Mouse (Mus musculus) midbrain, embryonic 14.5 days (tissue): ENCODE measurements around the gene Clcn3. TPM values are rescaled to one million over a fixed set of nuclear protein-coding genes. Genes with fewer than 3 reads are reported as not detected.

Source experiments
- ATAC-seq: fragments of 200-750 bp; cut with Nextera tagmentation; 2 replicates; pipeline ENCODE4 v1.8.0; 2017; ENCODE audit warnings: moderate number of reproducible peaks, moderate library complexity; ENCODE audit not compliant: low FRiP score, low TSS enrichment
- DNase-seq: peaks from one replicate; pipeline ENCODE4 v3.0.0-alpha.2; 2015
- H3K27ac ChIP-seq: fragments of 300-500 bp; sonication (generic); replicated peaks from 2 replicates; pipeline ENCODE4 v1.5.1; 2014; ENCODE audit warnings: mild to moderate bottlenecking, low read depth, low read length, moderate library complexity
- H3K27me3 ChIP-seq: fragments of 300-500 bp; sonication (generic); 2 replicates; pipeline ENCODE4 v1.6.1; 2014; ENCODE audit warnings: low read length, control low read depth, mixed read lengths; ENCODE audit not compliant: control insufficient read depth, insufficient read depth
- H3K36me3 ChIP-seq: fragments of 300-500 bp; sonication (generic); 2 replicates; pipeline ENCODE4 v1.6.1; 2014; ENCODE audit warnings: low read length, control low read depth; ENCODE audit not compliant: control insufficient read depth, insufficient read depth
- H3K4me1 ChIP-seq: fragments of 300-500 bp; sonication (generic); 2 replicates; pipeline ENCODE4 v1.6.1; 2014; ENCODE audit warnings: mild to moderate bottlenecking, antibody characterized with exemption, low read length, control low read depth; ENCODE audit not compliant: control insufficient read depth, insufficient read depth
- H3K4me2 ChIP-seq: fragments of 300-500 bp; sonication (generic); 2 replicates; pipeline ENCODE4 v1.6.1; 2014; ENCODE audit warnings: mild to moderate bottlenecking, low read length, moderate library complexity
- H3K4me3 ChIP-seq: fragments of 300-500 bp; sonication (generic); replicated peaks from 2 replicates; pipeline ENCODE4 v1.5.1; 2014; ENCODE audit warnings: low read depth, low read length
- H3K9ac ChIP-seq: fragments of 300-500 bp; sonication (generic); replicated peaks from 2 replicates; pipeline ENCODE4 v1.6.1; 2014; ENCODE audit warnings: mild to moderate bottlenecking, low read length, moderate library complexity
- H3K9me3 ChIP-seq: fragments of 300-500 bp; sonication (generic); 2 replicates; pipeline ENCODE4 v1.6.1; 2016; ENCODE audit warnings: low read length, control low read depth, mixed read lengths; ENCODE audit not compliant: control insufficient read depth
- WGBS: fragments of 180-500 bp; shearing (Covaris S2); extraction: QIAGEN DNeasy Blood & Tissue Kit; methylation state at CpG from one replicate; pipeline ENCODE4 v1.1.7; 2014; 5-methylcytosine and 5-hydroxymethylcytosine counted together
- polyA plus RNA-seq: library from polyadenylated mRNA; unstranded; fragments of >200 nt; fragmentation: Nextera tagmentation; extraction: Ambion mirVana; gene quantifications from 2 replicates; pipeline ENCODE4 v1.2.1, GENCODE M21; 2014

The Clcn3 gene
- polyA plus RNA-seq, 1 experiment from 2014 or later = 71.2 TPM

DNA sequence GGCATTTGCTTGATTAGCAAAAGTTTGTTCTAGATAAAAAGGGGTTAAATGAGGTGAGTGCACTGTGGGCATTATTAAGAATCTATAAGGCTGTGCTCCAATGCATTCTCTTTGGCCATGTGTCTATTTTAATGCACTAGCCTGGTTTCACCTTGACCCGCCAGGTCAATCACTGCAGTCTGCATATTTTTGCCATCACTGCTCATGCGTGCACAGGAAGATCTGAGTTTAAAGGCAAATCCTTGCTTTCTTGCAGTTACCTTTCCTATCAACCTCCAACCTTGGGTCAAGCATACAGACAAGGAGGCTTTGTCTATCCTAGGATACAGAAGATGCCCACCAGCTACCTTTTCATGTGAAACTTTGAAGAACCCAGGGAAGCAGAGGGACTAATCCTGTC, 113.3 kb downstream of the Clcn3 start:
- no peaks in the 10 kb centered on the region for H3K36me3 ChIP-seq
- no peak for DNase-seq
- no peak overlapping the region for H3K9ac ChIP-seq
- no peaks in the 10 kb centered on the region for H3K4me1 ChIP-seq
- WGBS = 88% methylated on average over 2 of the region's 2 CpGs
- ATAC-seq = no peak
- no peak overlapping the region for H3K4me2 ChIP-seq
- H3K27me3 ChIP-seq = no peaks in the 10 kb centered on the region
- H3K4me3 ChIP-seq = no peak overlapping the region
- no peaks in the 10 kb centered on the region for H3K9me3 ChIP-seq
- H3K27ac ChIP-seq = no peak overlapping the region

DNA sequence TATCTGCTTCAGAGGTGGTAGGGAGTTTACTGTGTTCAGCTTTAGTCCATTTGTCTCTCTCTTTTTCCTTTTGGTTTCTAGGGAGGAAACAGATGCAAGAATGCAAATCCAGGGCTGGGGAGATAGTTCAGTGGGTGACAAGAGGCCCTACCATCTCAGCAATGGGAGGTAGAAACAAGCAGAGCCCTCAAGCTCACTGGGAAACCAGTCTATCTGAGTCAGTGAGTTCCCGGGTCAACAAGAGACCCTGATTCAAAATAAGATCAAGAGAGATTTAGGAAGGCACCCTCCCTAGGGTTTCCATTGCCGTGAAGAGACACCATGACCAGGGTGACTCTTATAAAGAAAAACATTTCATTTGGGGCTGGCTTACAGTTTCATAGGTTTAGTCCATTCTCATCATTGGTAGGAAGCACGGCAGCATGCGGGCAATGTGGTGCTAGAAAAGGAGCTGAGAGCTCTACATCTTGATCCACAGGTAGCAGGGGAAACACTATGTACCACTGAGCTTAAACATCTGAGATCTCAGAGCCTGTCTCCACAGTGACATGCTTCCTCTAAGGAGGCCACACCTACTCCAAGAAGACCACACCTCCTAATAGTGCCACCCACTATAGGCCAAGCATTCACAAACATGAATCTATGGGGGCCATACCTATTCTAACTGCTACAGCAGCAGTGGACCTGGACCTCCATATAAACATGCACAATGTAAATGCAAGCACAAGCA, 114.7 kb downstream of the Clcn3 start:
- DNase-seq = no peak
- H3K4me2 ChIP-seq = no peak overlapping the region
- ATAC-seq = no peak
- H3K9me3 ChIP-seq = no peaks in the 10 kb centered on the region
- H3K4me1 ChIP-seq = no peaks in the 10 kb centered on the region
- WGBS = 89% methylated on average over 4 of the region's 4 CpGs
- H3K36me3 ChIP-seq = no peaks in the 10 kb centered on the region
- no peak overlapping the region for H3K9ac ChIP-seq
- H3K27me3 ChIP-seq = no peaks in the 10 kb centered on the region
- H3K27ac ChIP-seq = no peak overlapping the region
- no peak overlapping the region for H3K4me3 ChIP-seq

DNA sequence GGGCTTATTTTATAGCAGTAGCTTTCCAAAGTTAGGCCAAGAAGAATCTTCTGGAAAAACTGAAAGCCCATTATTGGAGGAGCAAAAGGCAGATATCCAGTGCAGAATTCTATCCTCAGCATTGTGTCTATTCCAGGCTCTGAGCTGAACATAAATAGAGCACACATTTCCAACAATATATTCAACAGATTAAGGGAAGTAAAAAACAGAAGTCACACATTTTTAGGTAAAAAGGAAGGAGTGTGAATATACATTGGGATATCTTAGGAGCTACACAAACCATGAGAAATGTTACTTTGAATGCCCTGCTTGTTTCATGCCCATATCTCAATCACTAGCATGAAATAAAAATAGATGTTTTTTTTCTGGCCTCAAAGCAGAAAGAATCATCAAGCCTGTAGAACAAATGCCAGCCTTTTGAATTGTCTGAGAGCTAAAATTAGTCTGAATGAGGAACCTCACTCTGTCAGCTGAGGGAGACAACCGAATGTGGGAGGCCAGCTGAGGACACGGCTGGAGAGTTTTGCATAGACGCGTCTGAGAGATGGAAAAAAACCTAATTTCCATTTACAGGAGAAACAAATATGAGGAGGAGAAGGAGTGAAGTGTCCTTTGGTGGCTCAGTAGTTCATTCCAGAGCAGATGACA, 115.5 kb downstream of the Clcn3 start:
- Histone ChIP-seq H3K9me3 (no peaks in the 10 kb centered on the region), H3K4me1 (no peaks in the 10 kb centered on the region), H3K4me2 (no peak overlapping the region), H3K36me3 (no peaks in the 10 kb centered on the region), H3K9ac (no peak overlapping the region), H3K4me3 (no peak overlapping the region), H3K27me3 (no peaks in the 10 kb centered on the region), H3K27ac (no peak overlapping the region)
- no peak for ATAC-seq
- 67% methylated on average over 4 of the region's 4 CpGs for WGBS
- DNase-seq = no peak

DNA sequence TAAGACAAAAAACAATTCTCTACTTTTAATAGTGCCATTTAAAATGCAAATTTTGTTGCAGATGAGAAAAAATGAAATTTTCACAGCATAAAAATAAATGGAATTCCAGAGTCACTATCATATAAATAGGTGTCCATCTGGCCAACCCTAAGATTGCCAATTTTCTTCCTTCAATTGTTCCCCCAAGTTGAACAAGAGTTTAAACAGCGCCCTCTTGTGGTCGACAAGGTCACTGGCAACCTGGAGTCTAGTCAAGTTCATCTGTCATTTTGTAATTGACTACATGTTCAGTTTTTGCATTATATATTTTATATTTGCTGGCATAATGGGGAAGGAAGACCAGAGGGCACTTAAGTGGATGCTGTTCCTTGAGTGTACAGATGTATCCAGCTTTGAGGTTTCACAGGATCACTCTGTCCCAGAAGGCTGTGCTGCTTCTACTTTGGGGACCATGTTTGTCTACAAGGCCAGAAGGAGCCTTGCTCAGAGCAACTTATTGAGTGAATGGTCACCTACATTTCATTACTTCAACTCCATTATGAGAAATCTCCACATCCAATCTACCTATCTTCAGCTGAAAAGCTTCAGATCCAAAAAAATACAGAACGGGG, 117.5 kb downstream of the Clcn3 start:
- 32% methylated on average over 3 of the region's 3 CpGs for WGBS
- H3K4me2 ChIP-seq = no peak overlapping the region
- H3K9me3 ChIP-seq = no peaks in the 10 kb centered on the region
- ATAC-seq = no peak; the same call in 1 of the 2 replicates
- no peaks in the 10 kb centered on the region for H3K27me3 ChIP-seq
- H3K4me1 ChIP-seq = no peaks in the 10 kb centered on the region
- no peaks in the 10 kb centered on the region for H3K36me3 ChIP-seq
- peak; percentile 92 for DNase-seq
- no peak overlapping the region for H3K9ac ChIP-seq
- H3K4me3 ChIP-seq = no peak overlapping the region
- no peak overlapping the region for H3K27ac ChIP-seq

DNA sequence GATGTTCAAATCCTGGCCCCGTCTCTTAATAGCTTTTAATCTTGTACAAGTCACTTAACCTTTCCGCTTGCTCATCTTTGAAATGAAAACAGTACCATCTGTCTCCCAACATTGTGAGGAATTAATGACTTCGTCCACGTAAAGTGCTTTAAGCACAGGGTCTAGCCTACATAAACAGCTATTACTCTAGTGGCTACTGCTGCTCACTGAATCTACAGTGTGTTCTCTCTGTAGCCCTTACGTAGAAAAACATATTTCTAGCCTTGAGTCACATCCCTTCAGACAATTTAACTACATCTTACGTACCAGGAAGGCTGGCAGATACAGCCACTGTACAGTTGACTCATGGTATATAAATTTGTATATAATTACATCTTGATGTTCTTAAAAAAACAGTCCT, 118.2 kb downstream of the Clcn3 start:
- H3K9ac ChIP-seq = no peak overlapping the region
- no peaks in the 10 kb centered on the region for H3K27me3 ChIP-seq
- DNase-seq (no peak), ATAC-seq (no peak)
- 75% methylated on average over 6 of the region's 6 CpGs for WGBS
- no peaks in the 10 kb centered on the region for H3K36me3 ChIP-seq
- H3K4me1 ChIP-seq = no peaks in the 10 kb centered on the region
- no peak overlapping the region for H3K4me3 ChIP-seq
- H3K9me3 ChIP-seq = no peaks in the 10 kb centered on the region
- H3K4me2 ChIP-seq = no peak overlapping the region
- H3K27ac ChIP-seq = no peak overlapping the region

DNA sequence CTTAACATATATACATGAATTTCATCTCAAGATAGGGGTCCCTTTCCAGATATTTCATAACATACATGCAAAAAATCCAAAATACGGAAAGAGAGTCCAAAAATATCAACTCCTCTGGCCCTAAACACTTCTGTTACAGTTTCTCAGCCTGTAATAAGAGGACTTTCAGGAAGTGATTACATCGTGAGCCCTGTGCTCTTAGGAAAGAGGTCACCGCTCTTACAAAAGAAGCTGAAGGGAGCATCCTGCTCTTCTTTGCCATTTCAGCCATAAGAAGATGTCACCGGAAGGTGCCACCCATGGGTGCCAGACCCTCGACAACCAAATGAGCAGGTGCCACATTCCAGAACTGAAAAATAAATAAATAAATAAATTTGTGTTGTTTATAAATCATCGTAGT, 121.3 kb downstream of the Clcn3 start:
- no peaks in the 10 kb centered on the region for H3K4me1 ChIP-seq
- H3K4me3 ChIP-seq = no peak overlapping the region
- DNase-seq (no peak), ATAC-seq (no peak)
- H3K4me2 ChIP-seq = no peak overlapping the region
- H3K9me3 ChIP-seq = no peaks in the 10 kb centered on the region
- H3K36me3 ChIP-seq = no peaks in the 10 kb centered on the region
- H3K9ac ChIP-seq = no peak overlapping the region
- H3K27me3 ChIP-seq = no peaks in the 10 kb centered on the region
- 93% methylated on average over 6 of the region's 6 CpGs for WGBS
- H3K27ac ChIP-seq = no peak overlapping the region

DNA sequence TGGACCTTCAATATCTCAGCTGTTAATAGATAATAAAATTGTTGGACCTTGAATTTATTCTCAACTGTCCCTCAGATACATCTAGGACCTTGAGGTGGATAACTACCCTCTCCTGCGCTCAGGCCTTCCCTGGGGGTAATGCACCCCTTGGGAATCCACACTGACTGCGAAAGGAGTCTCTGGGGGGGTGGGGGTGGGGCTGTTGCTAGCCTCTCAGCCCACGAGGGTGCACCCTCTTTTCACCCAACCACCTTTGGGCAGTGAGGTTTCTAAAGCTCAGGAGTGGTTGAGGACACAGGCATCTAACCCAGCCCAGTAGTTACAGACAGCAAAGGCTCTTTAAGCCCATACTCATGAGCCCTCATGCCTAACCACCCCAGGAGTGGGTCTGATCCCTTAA, 122.4 kb downstream of the Clcn3 start:
- H3K27me3 ChIP-seq = no peaks in the 10 kb centered on the region
- no peak overlapping the region for H3K27ac ChIP-seq
- no peaks in the 10 kb centered on the region for H3K4me1 ChIP-seq
- no peak overlapping the region for H3K9ac ChIP-seq
- no peak for ATAC-seq
- no peaks in the 10 kb centered on the region for H3K36me3 ChIP-seq
- no peaks in the 10 kb centered on the region for H3K9me3 ChIP-seq
- H3K4me3 ChIP-seq = no peak overlapping the region
- 70% methylated on average over 3 of the region's 3 CpGs for WGBS
- no peak for DNase-seq
- H3K4me2 ChIP-seq = no peak overlapping the region
